Mouse (Mus musculus): ENCODE measurements at regions not wholly inside any gene's neighbourhood (a gene's known extent, or its start where the extent isn't known, plus 50 kb on each side); places are given as distances from the start of the nearest gene placed in this dataset.

GRCm38 (mm10) chr8:12503344-12503743 lies 69.5 kb upstream of the Spaca7 start:
- DNase-seq (ENCODE audit: low read depth, low spot score) = no peak

GRCm38 (mm10) chr8:12504240-12504639 lies 68.6 kb upstream of the Spaca7 start:
- no peak for DNase-seq (ENCODE audit: low read depth, low spot score)

DNA sequence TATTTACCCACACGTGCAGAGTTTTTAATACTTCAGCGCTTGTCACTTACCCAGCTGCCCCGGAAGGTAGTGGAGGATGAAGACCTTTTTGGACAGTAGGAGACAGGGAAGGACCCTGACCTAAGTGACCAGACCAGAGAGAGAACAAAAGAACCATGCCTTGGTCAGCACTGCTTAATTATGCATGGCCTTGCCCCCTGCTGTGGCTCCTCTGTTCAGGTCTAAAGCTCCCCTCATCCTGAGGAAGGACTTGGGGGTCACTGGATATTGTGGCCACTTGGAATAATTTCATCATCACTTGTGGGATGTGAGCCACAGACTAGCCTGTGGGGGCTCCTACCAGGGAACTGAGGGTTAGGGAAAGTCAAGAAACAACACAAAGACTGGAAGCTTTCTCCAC lies 68.1 kb upstream of the Spaca7 start:
- DNase-seq (ENCODE audit: low read depth, low spot score) = no peak

DNA sequence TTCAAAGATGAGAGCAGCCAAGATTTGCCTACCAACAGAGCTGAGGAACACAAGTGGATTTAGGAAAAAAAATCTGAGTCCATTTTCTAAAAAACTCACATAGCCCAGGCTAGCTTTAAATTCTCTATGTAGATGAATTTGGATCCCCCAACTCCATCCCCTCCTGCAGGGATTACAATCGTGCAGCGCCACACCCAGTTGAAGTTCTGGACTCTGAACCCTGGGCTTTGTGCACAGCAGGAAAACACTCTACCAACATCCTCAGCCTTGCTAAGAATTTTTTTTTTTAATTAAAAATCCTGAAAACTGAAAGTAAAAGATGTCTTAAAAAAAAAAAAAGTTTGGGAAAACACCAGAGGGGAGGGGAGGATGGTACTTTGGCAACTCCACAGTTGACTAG lies 62.6 kb upstream of the Spaca7 start:
- DNase-seq (ENCODE audit: low read depth, low spot score) = no peak

DNA sequence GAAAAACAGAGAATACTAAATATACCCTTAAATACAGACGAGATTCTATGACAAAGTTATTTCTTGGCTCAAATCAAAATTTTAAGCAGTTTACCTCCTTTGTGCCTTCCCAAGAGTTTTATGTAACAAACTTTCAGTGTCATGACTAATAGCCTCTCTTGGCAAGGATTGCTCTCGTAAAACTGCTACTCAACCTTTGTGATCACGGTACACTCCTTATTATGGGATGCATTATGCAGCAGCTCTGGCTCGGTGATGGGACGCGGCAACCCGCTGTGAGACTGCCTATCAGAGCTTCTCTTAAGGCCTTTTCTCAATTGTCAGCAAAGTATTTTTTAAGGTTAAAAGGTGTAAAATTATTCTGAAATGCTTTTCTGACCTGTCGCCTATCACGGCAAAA lies 59.8 kb upstream of the Spaca7 start:
- peak; percentile 24 for DNase-seq (ENCODE audit: low read depth, low spot score)

- DNase-seq (ENCODE audit: low read depth, low spot score) = no peak
Measured at GRCm38 (mm10) chr8:12514138-12514537, 58.7 kb upstream of the Spaca7 start.

- no peak for DNase-seq (ENCODE audit: low read depth, low spot score)
Measured at GRCm38 (mm10) chr8:12521636-12522035, 51.2 kb upstream of the Spaca7 start.
